Mouse (Mus musculus) retina, postnatal 7 days (tissue): Measurements from ENCODE around the gene Gm11492.

ENCODE experiments used
- DNase-seq: peaks from one replicate; pipeline ENCODE4 v3.0.0-alpha.2; 2012; ENCODE audit warnings: low read depth, low spot score

Gene Gm11492

DNA sequence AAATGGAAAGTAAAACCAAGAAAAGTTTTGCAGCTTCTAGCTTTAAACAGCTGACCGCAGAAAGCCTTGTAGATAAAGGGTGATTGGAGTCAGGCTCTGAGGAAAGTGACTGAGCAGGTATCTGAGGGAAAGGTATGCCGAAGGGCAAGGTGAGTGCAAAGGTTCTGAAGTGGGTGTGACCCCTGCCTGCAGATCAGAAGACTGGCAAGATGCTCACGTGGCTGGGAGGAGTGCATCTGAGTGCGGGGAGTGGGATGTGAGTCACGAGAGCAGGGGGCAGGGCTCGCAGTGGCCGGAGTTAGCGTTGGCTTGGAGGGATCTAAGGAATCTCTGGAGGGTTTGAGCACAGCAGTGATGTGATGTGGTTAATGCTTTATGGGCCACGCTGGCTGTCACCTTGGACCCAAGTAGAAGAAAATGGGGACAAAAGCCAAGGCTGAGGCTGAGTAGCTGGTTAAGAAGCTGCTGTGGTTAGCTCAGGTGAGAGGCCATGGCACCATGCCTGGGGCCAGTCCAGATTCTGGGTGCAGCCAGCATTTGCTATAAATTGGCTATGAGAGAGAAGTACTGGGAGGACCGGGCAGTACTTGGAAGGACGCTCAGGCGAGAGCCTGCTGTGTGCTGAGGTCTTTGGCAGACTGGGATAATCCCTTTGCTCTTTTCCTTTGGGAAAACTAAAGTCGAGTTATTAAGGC is 33.1 kb downstream of the Gm11492 start:
- no peak for DNase-seq

DNA sequence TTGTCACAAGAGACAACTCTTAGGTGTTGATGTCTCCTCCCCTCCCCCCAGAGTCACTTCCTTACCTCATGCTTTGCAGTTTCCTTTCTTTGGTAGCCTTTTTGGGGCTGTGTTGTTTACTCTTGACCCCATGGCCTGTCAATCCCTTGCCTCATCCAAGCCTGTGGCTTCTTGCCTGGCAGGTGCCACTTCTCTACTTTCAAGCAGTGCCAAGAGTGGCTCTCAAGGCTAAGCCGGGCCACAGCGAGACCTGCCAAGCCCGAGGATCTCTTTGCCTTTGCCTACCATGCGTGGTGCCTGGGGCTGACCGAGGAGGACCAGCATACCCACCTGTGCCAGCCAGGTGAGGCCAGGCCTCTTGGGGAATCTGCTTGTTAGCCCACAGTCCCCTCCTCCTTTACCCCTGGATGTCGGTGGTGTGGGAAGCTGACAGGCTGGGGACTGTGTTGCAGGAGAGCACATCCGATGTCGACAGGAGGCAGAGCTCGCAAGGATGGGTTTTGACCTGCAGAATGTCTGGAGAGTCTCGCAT is 33.9 kb downstream of the Gm11492 start:
- DNase-seq: no peak

DNA sequence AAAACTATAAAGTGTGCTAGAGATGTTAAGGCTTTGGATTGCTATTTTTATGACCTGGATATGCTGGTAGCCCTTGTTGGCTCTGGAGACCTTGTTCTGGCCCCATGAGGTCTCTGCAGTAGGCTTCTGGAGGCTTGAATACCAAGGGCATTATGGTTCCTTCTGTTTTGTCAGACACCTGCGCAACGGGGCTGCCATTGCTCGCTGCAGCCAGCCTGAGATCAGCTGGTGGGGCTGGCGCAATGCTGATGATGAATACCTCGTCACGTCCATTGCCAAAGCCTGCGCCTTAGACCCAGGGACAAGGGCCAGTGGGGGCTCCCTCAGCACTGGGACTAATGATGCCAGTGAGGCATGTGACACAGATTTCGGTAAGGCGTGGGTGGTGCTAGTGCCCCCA is 35.8 kb downstream of the Gm11492 start:
- DNase-seq: no peak

DNA sequence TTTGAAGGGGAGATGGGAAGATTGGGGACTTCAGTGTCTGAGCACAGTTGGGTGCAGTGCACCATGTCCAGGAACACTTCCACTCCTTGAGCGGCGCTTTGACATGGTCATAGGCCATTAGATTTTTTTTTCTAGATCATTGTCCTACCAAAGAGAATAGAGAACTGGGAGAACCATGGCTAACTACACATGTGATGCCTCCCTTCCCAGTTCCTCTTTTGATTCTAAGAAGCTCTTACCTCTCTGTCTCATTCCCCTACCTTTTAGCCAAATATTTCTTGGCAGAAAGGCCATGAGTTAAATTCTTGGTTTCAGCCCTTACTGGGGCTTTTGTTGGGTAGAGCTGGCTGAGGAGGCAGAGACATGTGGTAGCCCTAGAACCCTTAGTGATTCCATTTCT is 37.1 kb downstream of the Gm11492 start:
- DNase-seq: no peak

DNA sequence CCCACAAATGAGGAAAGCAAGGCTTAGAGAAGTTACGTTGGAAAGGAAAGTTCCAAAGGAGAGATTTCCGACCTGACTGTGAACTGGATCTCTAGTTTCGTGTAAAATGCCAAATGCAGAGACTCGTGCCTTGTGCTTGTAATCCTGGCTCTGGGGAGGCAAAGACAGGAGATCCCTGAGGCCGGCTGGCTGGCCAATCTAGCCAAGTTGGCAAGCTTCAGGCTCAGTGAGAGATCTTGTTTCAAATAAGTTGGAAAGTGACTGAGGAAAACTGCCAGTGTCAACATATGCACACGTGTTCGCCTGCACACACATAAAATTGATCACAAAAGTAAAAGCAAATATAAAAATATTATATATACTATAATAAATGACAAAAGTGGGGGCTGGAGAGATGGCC is 42.8 kb downstream of the Gm11492 start:
- no peak for DNase-seq

DNA sequence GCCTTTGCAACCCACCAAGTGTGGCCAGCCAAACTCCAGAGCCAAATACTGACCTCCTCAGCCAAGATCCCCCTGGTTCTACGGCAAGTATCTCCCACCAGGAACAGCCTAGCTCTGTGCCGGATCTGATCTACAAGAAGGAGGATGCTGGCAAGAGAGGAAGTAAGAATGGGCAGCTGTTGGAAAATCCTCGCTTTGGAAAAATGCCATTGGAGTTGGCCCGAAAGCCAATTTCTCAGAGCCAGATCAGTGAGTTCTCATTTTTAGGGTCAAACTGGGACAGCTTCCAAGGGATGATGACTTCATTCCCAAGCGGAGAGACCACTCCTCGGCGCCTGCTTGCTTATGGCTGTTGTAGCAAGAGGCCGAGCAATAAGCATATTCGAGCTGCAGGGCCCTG is 45.1 kb downstream of the Gm11492 start:
- DNase-seq: no peak

DNA sequence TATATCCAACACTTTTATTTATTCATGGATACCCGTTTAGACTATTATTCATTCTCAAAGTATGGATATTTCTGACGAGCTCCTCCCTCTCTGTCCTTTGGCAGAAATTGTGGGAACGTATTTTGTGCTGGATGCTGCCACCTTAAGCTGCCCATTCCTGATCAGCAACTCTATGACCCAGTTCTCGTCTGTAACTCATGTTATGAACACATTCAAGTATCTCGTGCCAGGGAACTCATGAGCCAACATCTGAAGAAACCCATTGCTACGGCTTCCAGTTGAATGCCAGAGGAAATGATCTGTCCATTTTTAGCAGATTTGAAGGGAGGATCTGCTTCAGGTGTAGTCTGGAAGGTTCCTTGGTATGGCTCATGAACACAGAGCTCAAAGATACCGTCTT is 47.5 kb downstream of the Gm11492 start:
- DNase-seq: no peak

DNA sequence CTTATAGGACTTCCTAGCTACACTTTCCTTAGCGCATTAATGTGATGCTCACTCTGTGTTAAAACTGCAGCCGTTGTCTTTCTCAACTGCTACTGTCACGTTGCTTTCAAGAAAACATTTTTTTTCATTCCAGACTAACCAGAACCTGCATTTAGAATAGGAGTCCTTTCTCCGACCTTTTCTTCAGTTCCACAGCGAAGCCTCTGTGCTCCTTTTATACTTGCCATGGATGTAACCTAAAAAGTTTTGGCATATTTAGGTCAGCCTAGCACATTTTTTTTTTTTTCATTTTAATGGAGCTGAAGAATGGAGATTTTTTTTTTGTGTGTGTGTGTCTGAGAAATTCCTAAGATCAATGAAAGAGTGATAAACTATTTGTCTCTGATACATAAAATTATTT is 49.1 kb downstream of the Gm11492 start:
- no peak for DNase-seq

DNA sequence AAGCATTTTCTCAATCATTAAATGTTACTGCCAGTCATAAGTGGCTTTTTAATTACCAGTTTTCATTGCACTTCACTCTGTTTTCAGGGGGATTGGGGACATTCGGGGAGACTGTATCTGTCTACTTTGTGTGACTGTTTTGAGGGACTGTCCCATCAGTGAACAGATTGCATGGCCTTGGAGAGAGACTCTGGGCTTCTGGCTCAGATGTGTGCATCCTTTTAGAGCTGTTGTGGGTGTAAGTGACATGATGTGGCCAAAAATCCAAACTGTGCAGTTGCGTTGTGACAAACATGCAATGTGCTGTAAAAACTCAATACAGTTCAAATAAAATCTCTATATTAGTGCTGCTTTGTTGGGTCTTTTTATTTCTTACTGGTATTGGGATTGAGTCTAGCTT is 49.5 kb downstream of the Gm11492 start:
- DNase-seq: no peak

DNA sequence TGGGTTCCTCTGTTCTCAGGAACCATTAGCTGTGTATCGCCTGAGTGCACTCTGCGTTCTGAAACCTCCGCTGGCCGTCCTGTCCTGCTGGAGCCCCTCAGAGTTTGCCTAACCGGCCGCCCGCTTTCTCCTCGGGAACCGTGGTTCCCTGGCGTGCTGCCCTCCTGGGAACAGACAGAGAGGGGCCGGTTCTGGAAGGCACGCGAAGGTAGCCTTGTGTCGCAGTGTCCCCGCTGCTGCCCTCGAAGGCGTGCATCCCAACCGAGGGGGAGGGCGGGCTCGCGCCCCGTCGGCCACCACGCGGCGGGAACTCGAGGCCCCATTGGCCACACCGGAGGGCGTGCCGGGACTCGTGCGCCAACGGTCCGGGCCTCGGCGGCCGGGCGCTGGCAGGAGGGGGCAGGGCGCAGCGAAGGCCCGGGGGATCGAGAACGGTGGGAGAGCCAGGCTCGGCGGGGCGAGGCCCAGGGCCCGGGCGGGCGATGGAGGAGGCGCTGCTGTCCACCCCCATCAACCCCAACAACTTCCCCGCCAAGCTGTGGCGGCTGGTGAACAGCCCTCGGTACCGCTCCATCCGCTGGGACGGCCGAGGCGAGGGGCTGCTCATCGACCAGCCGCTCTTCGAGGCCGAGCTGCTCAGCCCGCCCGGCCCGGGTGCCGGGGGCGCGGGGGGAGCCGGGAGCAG is 50.5 kb downstream of the Gm11492 start, which contains the start of gene Hsf5:
TSS of gene Hsf5 (plus strand) at position 375 of the 685 bp plus-strand sequence.
- DNase-seq: no peak

DNA sequence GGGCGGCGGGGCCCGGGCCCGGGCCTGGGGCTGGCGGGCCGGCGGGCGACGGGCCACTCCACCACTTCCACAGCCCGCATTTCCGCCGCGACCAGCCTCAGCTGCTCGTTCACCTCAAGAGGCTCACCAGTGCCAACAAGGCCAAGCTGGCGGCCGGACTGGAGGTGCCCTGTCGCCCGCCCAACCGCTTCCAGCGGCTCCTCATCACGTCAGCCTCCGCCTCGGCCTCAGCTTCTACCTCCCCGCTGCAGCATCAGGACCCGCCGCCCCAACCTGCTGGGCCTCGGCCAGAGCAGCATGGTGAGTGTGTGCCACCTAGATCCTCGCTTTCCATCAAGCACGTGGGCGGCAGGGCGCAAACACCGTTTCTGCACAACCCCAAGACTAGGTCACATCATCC is 51.2 kb downstream of the Gm11492 start:
- no peak for DNase-seq
